Mouse (Mus musculus) right cerebral cortex, postnatal 4 days (tissue): Measurements from ENCODE around the gene Lipt1.
A peak's percentile ranks its signal among the peaks of the same experiment; 100 is the strongest.

Source experiments
- DNase-seq: peaks from one replicate; pipeline ENCODE4 v3.0.0-alpha.2; 2022

Gene Lipt1

DNA sequence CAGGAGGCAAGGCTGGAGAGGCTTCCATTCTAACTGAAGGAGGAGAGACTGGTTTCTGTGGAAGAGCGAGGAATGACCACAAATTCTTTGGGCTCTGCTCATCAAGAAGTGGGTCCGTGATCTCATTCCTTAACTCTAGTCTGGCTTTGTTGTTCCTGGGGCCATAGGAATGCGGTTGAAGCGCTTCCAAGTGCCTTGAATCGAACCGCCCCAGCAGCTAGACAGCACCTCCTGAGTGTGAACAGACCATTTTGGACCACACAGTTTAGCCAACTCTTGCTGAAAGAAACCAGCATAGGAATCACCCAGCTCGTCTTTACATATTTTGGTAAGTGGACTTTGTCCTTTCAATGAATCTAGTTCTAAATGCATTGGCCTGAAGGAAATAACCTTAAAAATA lies at the start of gene Lipt1:
Gene Lipt1 (plus strand): TSS at position 35 of the 400 bp plus-strand sequence.
- no peak for DNase-seq

GRCm38 (mm10) chr1:37831681-37832080 lies 39.9 kb upstream of the Lipt1 start:
- no peak for DNase-seq

- DNase-seq: no peak
Measured at GRCm38 (mm10) chr1:37846878-37847277, 24.7 kb upstream of the Lipt1 start.

- DNase-seq: no peak
Measured at GRCm38 (mm10) chr1:37850696-37851095, 20.8 kb upstream of the Lipt1 start.

DNA sequence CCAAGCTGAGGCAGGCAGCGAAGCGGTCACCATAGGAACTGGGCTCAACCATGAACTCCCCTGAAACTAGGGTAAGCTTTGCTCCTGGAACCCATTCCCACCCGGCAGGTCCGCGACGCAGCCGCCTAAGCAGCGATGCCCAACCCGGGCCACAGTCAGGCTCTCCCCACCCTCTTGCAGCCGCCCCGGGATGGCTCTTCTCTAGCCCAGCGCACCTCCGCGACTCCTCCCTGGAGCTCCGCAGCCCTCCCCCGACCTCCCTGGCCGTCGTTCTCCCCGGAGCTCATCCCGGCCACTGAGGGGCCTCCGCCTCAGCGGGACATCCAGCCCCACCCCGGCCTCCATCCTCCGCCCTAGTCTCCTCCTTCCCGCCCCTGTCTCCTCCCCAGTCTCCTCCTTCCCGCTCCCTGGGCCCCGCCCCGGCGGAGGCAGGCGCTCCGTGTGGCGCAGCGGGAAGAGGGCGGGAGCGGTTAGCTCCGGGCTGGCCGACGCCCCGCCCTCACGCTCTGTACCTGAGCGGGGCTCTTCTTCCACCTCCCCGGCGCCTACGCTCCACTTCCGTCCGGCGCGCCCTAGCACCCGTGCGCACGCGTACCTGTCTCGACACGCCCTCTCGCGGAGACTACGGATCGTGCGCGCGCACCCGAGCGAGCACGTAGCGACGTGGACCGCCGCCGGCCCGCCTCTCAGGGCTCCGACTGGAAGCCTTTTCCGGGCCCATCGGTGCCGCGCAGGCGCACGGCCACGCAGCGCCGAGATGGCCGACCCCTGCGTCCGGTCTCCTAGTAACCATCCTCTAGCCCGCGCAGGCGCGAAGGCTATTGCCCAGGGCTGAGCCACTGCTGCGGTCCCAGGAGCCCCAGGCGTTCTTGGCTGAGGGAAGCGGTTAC lies 6.8 kb upstream of the Lipt1 start:
- peak; percentile 99 for DNase-seq

DNA sequence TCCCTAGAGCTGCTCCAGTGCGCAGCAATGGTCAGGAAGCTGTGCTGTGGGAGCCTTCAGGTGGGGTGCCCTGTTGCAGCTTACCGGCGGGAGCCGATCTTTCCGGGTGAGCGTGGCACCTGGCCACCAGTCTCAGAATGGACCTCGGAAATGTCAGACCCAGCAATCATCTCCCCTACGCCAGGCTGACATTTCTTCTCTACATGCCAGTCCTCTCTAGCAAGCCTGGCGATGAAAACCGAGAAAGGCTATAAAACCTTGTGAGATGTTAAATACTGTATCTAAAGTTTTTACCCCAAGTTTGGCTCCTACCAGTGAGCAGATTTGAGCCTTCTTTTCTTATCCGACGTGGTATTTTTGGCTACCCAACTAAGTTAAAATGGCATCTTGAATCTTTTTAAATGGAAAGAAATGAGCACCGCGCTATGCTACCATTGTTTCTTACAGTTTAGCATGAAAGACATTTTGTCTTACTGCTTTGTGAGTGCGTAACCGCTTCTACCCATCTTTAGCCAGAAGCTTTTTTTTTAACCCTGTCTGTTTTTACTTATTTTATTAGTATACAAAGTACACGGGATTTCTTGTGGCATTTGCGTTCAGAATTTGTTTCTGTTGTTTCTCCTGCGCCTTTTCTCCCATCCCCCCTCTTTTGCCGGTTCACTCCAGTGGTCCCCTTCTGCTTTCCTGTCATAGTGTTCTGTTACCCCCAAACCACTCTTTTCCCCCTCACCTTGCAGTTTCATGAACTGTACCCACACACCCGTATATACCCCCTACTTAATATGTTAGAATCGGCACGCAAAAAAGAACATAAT lies 5.9 kb upstream of the Lipt1 start:
- no peak for DNase-seq

GRCm38 (mm10) chr1:37866286-37866685 lies 5.3 kb upstream of the Lipt1 start, which contains the start of gene Tsga10:
Tsga10 (minus strand) TSS chr1:37866429.
- DNase-seq: no peak

DNA sequence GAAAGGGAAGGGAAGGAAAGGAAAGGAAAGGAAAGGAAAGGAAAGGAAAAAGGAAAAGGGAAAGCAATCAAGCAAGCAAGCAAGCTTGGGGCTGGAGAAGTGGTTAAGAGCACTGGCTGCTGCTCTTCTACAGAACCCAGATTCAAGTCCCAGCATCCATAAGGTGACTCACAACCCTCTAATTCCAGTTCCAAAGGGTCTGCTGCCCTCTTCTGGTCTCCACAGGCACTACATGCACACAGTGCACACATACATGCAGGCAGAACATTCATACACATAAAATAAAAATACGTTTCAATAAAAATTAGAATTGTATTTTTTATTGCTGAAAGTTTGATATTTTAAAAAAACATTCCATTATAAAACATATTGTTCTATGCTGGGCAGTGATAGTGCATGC lies 4.5 kb upstream of the Lipt1 start:
- DNase-seq: peak; percentile 41

GRCm38 (mm10) chr1:37867684-37868322 lies 3.7 kb upstream of the Lipt1 start:
- no peak for DNase-seq

DNA sequence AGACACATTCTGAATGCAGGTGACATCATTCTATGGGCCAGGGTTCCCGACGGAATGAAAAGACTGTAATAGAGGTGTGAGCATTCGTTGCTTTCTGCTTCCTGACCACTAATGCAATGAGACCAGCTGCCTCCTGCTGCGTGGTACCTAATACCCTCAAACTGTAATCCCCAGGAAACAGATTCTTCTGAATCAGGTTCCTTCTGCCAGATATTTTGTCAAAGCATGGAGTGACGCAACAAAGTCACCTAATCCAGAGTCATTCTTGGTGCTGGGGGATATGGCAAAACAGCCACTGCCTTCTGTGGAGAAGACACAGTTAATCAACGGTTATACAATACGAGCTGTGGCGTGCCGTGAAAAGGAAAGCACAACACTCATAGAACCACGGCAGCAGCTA lies 2.9 kb upstream of the Lipt1 start:
- DNase-seq: no peak

DNA sequence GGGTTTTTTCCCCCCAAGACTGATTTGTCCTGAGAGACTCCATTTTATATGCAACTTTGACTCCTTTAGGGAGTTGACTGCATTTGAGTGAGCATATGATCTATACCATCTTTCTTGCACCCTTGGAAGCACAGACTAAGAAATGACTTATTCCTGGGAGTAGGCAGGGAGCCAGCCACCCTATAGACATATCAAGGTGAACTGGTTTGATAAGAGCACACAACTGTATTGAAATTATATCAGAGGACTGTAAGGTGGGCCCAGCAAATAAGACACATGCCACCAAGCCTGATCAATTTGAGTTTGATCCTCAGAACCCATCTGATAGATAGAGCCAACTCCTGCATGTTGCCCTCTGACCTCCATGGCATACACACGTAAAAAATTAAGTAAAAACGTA lies 2.2 kb upstream of the Lipt1 start:
- DNase-seq: no peak

- peak; percentile 72 for DNase-seq
Measured at GRCm38 (mm10) chr1:37872131-37873067, 861 bp downstream of the Lipt1 start.

GRCm38 (mm10) chr1:37873157-37873556 lies 1.6 kb downstream of the Lipt1 start:
- DNase-seq: no peak

GRCm38 (mm10) chr1:37877736-37878460 lies 6.4 kb downstream of the Lipt1 start:
- no peak for DNase-seq

GRCm38 (mm10) chr1:37883411-37883810 lies 11.9 kb downstream of the Lipt1 start:
- no peak for DNase-seq

DNA sequence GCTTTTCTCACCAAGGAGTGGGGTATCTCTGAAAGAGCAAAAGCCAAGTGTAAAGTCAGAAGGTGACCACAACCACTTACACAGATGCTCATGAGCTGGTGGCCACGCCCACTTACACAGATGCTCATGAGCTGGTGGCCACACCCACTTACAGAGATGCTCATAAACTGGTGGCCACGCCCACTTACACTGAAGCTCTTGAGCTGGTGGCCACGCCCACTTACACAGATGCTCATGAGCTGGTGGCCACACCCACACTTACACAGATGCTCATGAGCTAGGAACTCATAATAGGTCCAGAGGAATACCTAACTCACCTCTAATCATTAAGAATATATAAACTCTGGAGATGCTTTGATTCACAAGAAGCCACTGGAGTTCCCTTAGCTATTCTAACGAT lies 12.9 kb downstream of the Lipt1 start:
- no peak for DNase-seq

DNA sequence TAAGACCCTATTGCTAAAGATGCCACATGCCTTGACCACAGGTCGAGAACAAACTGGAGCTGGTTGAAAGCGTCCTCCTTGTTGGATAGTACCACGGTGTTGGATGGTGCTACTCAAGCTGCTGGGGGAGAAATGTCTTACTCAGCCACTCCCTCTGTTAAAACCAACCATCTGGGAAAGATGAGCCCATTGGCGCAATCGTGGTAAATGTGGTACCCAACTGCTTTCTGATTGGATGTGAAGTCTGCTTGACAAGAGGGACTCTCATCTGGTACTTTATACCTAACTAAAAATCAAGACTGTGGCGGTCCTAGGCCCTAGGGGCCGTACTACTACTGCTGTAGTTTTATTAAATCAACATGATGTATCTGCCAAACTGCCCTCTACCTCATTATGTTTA lies 17.7 kb downstream of the Lipt1 start:
- DNase-seq: no peak

GRCm38 (mm10) chr1:37890025-37890652 lies 18.6 kb downstream of the Lipt1 start, which contains the start of the genes Mitd1 and Mrpl30:
Mitd1 (minus strand) TSS chr1:37890411.
Mrpl30 (plus strand) TSS chr1:37890477.
- peak; percentile 88 for DNase-seq

GRCm38 (mm10) chr1:37891400-37891799 lies 19.9 kb downstream of the Lipt1 start:
- no peak for DNase-seq

DNA sequence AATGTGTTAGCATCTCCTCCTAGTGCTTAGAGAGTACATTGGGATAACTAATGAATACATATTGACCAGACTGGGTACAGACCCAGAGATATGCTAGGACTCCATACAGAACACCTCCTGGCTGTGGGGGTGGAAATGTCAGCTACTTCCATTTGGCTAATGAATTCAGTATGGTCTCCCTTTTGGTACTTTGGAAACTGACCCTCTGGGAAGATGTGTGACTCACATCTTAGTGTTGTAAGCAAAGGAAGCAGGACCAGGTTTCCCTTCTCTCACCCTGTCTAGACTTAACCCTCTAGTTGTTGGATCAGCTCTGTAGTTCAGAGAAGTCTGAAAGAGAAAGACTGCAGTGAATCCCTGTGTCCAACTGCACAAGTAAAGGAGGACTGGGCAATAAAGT lies 23.1 kb downstream of the Lipt1 start:
- no peak for DNase-seq

DNA sequence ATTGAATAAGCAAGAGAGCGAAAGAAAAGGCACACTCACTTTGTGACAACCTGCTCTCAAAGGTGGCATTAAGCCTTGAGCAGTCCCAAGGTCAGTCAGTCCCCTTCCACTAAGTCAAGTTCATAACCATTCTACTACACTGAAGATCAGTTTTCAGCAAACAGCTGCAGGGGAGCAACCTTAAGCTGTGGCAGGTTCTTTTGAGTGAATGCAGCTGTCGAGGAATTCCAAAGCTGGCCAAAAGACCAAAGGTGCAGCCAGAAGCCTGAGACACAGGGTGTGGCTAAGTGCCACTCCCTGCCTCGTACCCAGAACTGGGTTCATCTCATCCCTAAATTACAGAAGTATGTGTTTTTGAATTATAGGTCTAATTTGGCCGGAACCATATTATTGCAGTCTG lies 28.3 kb downstream of the Lipt1 start:
- DNase-seq: no peak
